Comparison of ENCODE assay signal across 17 mouse cellular contexts in genomic region chr4:101249977-101250743, GRCm38 (mm10). TPM values are rescaled to one million over a fixed set of nuclear protein-coding genes. Genes with fewer than 3 reads are reported as not detected.
A peak's percentile ranks its signal among the peaks of the same experiment; 100 is the strongest.
DNase-seq lines count a peak whose midpoint lies in the region; ATAC-seq and TF ChIP-seq lines count a peak whose summit lies in the region.
"Had no signal": no experiment of that assay in that cellular context is flagged by ENCODE, and none has a peak within 500 bp of the region (broad histone marks: within the 10 kb centered on the region; RNA-seq: fewer than 3 reads in every experiment).

No protein-coding gene starts in this region.

- peaks cover 92% of the 10 kb centered on the region for H3K4me1 ChIP-seq in liver, embryonic 12.5 days
- peaks cover 62% of the 10 kb centered on the region for H3K4me1 ChIP-seq in liver, embryonic 11.5 days (replicated peaks; ENCODE audit: control insufficient read depth, insufficient read depth, low read length)
- peaks cover 66 to 69% of the 10 kb centered on the region in 2 experiments for H3K4me1 ChIP-seq in liver, embryonic 14.5 days (replicated peaks; ENCODE audit: control insufficient read depth in 2 of 2, insufficient read depth in 2 of 2, low read length in 1 of 2)
- 0 out of 2 replicates have a peak, but pooled peaks cover 5% of the 10 kb centered on the region for H3K4me1 ChIP-seq in stomach, postnatal 0 days (replicated peaks; ENCODE audit: control insufficient read depth, insufficient read depth)

- intact Hi-C loops in left cerebral cortex, postnatal 14 days (cut with DNase I), result no loop called here

- no peak for TF ChIP-seq EP300 in liver, embryonic 14.5 days (IDR thresholded peaks at IDR 0.05; ENCODE audit: low read depth)
- no peak for TF ChIP-seq EP300 in stomach, postnatal 0 days (optimal IDR thresholded peaks at IDR 0.05)

- H3K9ac ChIP-seq in liver, embryonic 12.5 days, result no peak overlapping the region
- no peak overlapping the region for H3K9ac ChIP-seq in liver, embryonic 11.5 days (ENCODE audit: low read depth, low read length)
- H3K9ac ChIP-seq in liver, embryonic 14.5 days (replicated peaks), result no peak overlapping the region
- no peak overlapping the region for H3K9ac ChIP-seq in stomach, postnatal 0 days (ENCODE audit: low read length)
- H3K9ac ChIP-seq: embryonic facial prominence, embryonic 12.5 days; heart, embryonic 13.5 days; limb, embryonic 12.5 days had no signal

- no peaks in the 10 kb centered on the region for H3K36me3 ChIP-seq in liver, embryonic 12.5 days
- H3K36me3 ChIP-seq in liver, embryonic 11.5 days (ENCODE audit: control insufficient read depth, insufficient read depth, low read length), result no peaks in the 10 kb centered on the region
- no peaks in the 10 kb centered on the region for H3K36me3 ChIP-seq in liver, embryonic 14.5 days (replicated peaks; ENCODE audit: control insufficient read depth, insufficient read depth, low read depth)
- H3K36me3 ChIP-seq in stomach, postnatal 0 days (ENCODE audit: control insufficient read depth, insufficient read depth, low read length), result no peaks in the 10 kb centered on the region
- H3K36me3 ChIP-seq: embryonic facial prominence, embryonic 12.5 days; heart, embryonic 13.5 days; limb, embryonic 12.5 days had no signal

- no peaks in the 10 kb centered on the region for H3K9me3 ChIP-seq in liver, embryonic 12.5 days (replicated peaks)
- H3K9me3 ChIP-seq in liver, embryonic 11.5 days (ENCODE audit: control insufficient read depth, low read length), result no peaks in the 10 kb centered on the region
- no peaks in the 10 kb centered on the region for H3K9me3 ChIP-seq in liver, embryonic 14.5 days (ENCODE audit: control insufficient read depth, low read length)
- H3K9me3 ChIP-seq in stomach, postnatal 0 days (ENCODE audit: control insufficient read depth, low read length), result no peaks in the 10 kb centered on the region
- H3K9me3 ChIP-seq: embryonic facial prominence, embryonic 12.5 days; heart, embryonic 13.5 days; limb, embryonic 12.5 days had no signal

- no peak overlapping the region for H3K4me2 ChIP-seq in liver, embryonic 12.5 days
- H3K4me2 ChIP-seq in liver, embryonic 11.5 days, result no peak overlapping the region
- H3K4me2 ChIP-seq in liver, embryonic 14.5 days (ENCODE audit: low read depth), result no peak overlapping the region
- H3K4me2 ChIP-seq in stomach, postnatal 0 days (replicated peaks; ENCODE audit: low read depth), result no peak overlapping the region
- H3K4me2 ChIP-seq: embryonic facial prominence, embryonic 12.5 days; heart, embryonic 13.5 days; limb, embryonic 12.5 days; midbrain, embryonic 11.5 days had no signal

- H3K27me3 ChIP-seq in liver, embryonic 12.5 days (replicated peaks), result no peaks in the 10 kb centered on the region
- no peaks in the 10 kb centered on the region for H3K27me3 ChIP-seq in liver, embryonic 11.5 days (replicated peaks; ENCODE audit: control insufficient read depth, insufficient read depth, low read length)
- no peaks in the 10 kb centered on the region for H3K27me3 ChIP-seq in liver, embryonic 14.5 days (ENCODE audit: control insufficient read depth, insufficient read depth, low read length)
- no peaks in the 10 kb centered on the region for H3K27me3 ChIP-seq in stomach, postnatal 0 days (ENCODE audit: control insufficient read depth, insufficient read depth, low read length)
- H3K27me3 ChIP-seq: embryonic facial prominence, embryonic 12.5 days; heart, embryonic 13.5 days; limb, embryonic 12.5 days had no signal

- no peak for TF ChIP-seq CTCF in liver, embryonic 14.5 days (IDR thresholded peaks at IDR 0.05; ENCODE audit: low read depth)
- TF ChIP-seq CTCF in stomach, postnatal 0 days (IDR thresholded peaks at IDR 0.05; ENCODE audit: low read depth), result no peak

- no peak overlapping the region for H3K4me3 ChIP-seq in liver, embryonic 12.5 days
- H3K4me3 ChIP-seq in liver, embryonic 11.5 days (ENCODE audit: low read depth, low read length), result no peak overlapping the region
- H3K4me3 ChIP-seq in liver, embryonic 14.5 days (ENCODE audit: insufficient read depth in 1 of 2, low read depth in 2 of 2, low read length in 2 of 2), result no peak overlapping the region
- no peak overlapping the region for H3K4me3 ChIP-seq in stomach, postnatal 0 days (ENCODE audit: low read depth, low read length)
- H3K4me3 ChIP-seq: embryonic facial prominence, embryonic 12.5 days; heart, embryonic 13.5 days; left cerebral cortex, adult 2 months; limb, embryonic 12.5 days had no signal

- no peak for DNase-seq in liver, embryonic 11.5 days (ENCODE audit: low spot score)
- DNase-seq in liver, embryonic 14.5 days (ENCODE audit: low read depth in 3 of 3, low spot score in 3 of 3), result no peak
- DNase-seq in stomach, postnatal 0 days (ENCODE audit: low spot score), result no peak
- DNase-seq in urinary bladder, postnatal 36 days (ENCODE audit: low spot score in 2 of 2), result no peak
- DNase-seq in left cerebral cortex, postnatal 14 days (ENCODE audit: low spot score in 2 of 2), result no peak
- DNase-seq: cerebellum, adult 11 months; gastrocnemius, postnatal 36 days; heart, postnatal 4 days; kidney, postnatal 10 days had no signal

- WGBS in liver, embryonic 12.5 days (ENCODE audit: insufficient replicate concordance), result 40% methylated on average over 5 of the region's 6 CpGs
- 54% methylated on average over 5 of the region's 6 CpGs for WGBS in liver, embryonic 11.5 days
- 24% methylated on average over 4 of the region's 6 CpGs for WGBS in liver, embryonic 14.5 days (ENCODE audit: insufficient replicate concordance)
- 47% methylated on average over 4 of the region's 6 CpGs for WGBS in stomach, postnatal 0 days

- ATAC-seq in liver, embryonic 12.5 days, result no peak
- no peak for ATAC-seq in liver, embryonic 11.5 days (replicated peaks; ENCODE audit: low FRiP score)
- ATAC-seq in activated CD4-positive, CD25-positive, alpha-beta regulatory T cell, adult 4 months, result peak; percentile 8
- no peak for ATAC-seq in liver, embryonic 14.5 days (ENCODE audit: insufficient read depth)
- ATAC-seq in stomach, postnatal 0 days (ENCODE audit: low FRiP score, low TSS enrichment), result peak; percentile 63; the same call in 1 of the 2 replicates
- ATAC-seq: lung, postnatal 0 days had no signal

- peak overlapping the region; percentile 47 for H3K27ac ChIP-seq in liver, embryonic 12.5 days
- no peak overlapping the region for H3K27ac ChIP-seq in liver, embryonic 11.5 days (ENCODE audit: low read depth, low read length)
- peak overlapping the region; percentile 41 for H3K27ac ChIP-seq in liver, embryonic 14.5 days
- H3K27ac ChIP-seq in stomach, postnatal 0 days (replicated peaks), result no peak overlapping the region
- H3K27ac ChIP-seq: embryonic facial prominence, embryonic 12.5 days; heart, embryonic 13.5 days; left cerebral cortex, adult 2 months; limb, embryonic 12.5 days had no signal

RNA-seq across cellular contexts. Expression of gene Jak1, which starts 14.9 kb away (rescaled TPM):
- 59.7 and 61.2 TPM in 2 replicates for polyA plus RNA-seq in liver, embryonic 12.5 days (2016; fragmentation: Nextera tagmentation; extraction: Ambion mirVana)
- polyA plus RNA-seq in liver, embryonic 11.5 days (2014; fragmentation: Nextera tagmentation; extraction: Ambion mirVana), result 80.0 and 83.0 TPM in 2 replicates
- 100 to 1,000 TPM; 332 to 339 TPM for polyA plus RNA-seq in activated CD4-positive, CD25-positive, alpha-beta regulatory T cell, adult 4 months (2017; shearing (Covaris generic))
- polyA plus RNA-seq in liver, embryonic 14.5 days (2012; rRNA removed), result 13.0 and 19.8 TPM in 2 replicates
- polyA plus RNA-seq in liver, embryonic 14.5 days (2014; fragmentation: Nextera tagmentation; extraction: Ambion mirVana), result 38.2 and 43.2 TPM in 2 replicates
- 34.1 and 34.3 TPM in 2 replicates for polyA plus RNA-seq in stomach, postnatal 0 days (2015; fragmentation: Nextera tagmentation; extraction: Ambion mirVana)
- total RNA-seq in left cerebral cortex, postnatal 14 days (2021), result 100 to 1,000 TPM; 117 to 120 TPM

Comparison
In these comparisons a context has a peak if more than half of its experiments do, and no peak if none do; other contexts are left out.
1. H3K27ac ChIP-seq: peak in liver, embryonic 12.5 days (single experiment) and liver, embryonic 14.5 days (single experiment); none in liver, embryonic 11.5 days (single experiment) and stomach, postnatal 0 days (single experiment).
2. ATAC-seq: peak in activated CD4-positive, CD25-positive, alpha-beta regulatory T cell, adult 4 months (single experiment) and stomach, postnatal 0 days (single experiment); none in liver, embryonic 12.5 days (single experiment), liver, embryonic 11.5 days (single experiment) and liver, embryonic 14.5 days (single experiment).